Mouse (Mus musculus) retina, postnatal 7 days (tissue): ENCODE data around the gene Prepl.
A peak's percentile ranks its signal among the peaks of the same experiment; 100 is the strongest.

Source experiments
- DNase-seq: peaks from one replicate; pipeline ENCODE4 v3.0.0-alpha.2; 2012; ENCODE audit warnings: low read depth, low spot score

Gene Prepl

GRCm38 (mm10) chr17:85090120-85091099, at the start of gene Prepl, which contains the start of gene Camkmt:
Gene Prepl (minus strand): TSS chr17:85090241.
Gene Camkmt (plus strand): TSS chr17:85090552.
- peak; percentile 98 for DNase-seq

- DNase-seq = no peak
These were observed 48.4 kb upstream of the Prepl start for GRCm38 (mm10) chr17:85138393-85138792.

- peak; percentile 44 for DNase-seq
These were observed 26.6 kb upstream of the Prepl start for GRCm38 (mm10) chr17:85116643-85117042.

- DNase-seq = no peak
These were observed 23.4 kb upstream of the Prepl start for GRCm38 (mm10) chr17:85113441-85113840.

- no peak for DNase-seq
These were observed 20.6 kb upstream of the Prepl start for GRCm38 (mm10) chr17:85110640-85111039.

GRCm38 (mm10) chr17:85103310-85103709, 13.3 kb upstream of the Prepl start:
- no peak for DNase-seq

- no peak for DNase-seq
These were observed 11.7 kb upstream of the Prepl start for GRCm38 (mm10) chr17:85101751-85102150.

GRCm38 (mm10) chr17:85100232-85100631, 10.2 kb upstream of the Prepl start:
- DNase-seq = no peak

GRCm38 (mm10) chr17:85098677-85099323, 8.8 kb upstream of the Prepl start:
- no peak for DNase-seq

GRCm38 (mm10) chr17:85096396-85096795, 6.4 kb upstream of the Prepl start:
- no peak for DNase-seq

- no peak for DNase-seq
These were observed 1.7 kb upstream of the Prepl start for GRCm38 (mm10) chr17:85091762-85092161.

- no peak for DNase-seq
These were observed 420 bp downstream of the Prepl start for GRCm38 (mm10) chr17:85089621-85090020.

- no peak for DNase-seq
These were observed 1.0 kb downstream of the Prepl start for GRCm38 (mm10) chr17:85089011-85089410.

GRCm38 (mm10) chr17:85088401-85088800, 1.6 kb downstream of the Prepl start:
- DNase-seq = no peak

GRCm38 (mm10) chr17:85087591-85087990, 2.5 kb downstream of the Prepl start:
- DNase-seq = no peak

GRCm38 (mm10) chr17:85086501-85086900, 3.5 kb downstream of the Prepl start:
- DNase-seq = no peak

GRCm38 (mm10) chr17:85085335-85085734, 4.7 kb downstream of the Prepl start:
- DNase-seq = no peak

GRCm38 (mm10) chr17:85080781-85081180, 9.3 kb downstream of the Prepl start:
- DNase-seq = no peak

- no peak for DNase-seq
These were observed 10.8 kb downstream of the Prepl start for GRCm38 (mm10) chr17:85079276-85079675.

GRCm38 (mm10) chr17:85074083-85074482, 16.0 kb downstream of the Prepl start:
- DNase-seq = no peak

- DNase-seq = no peak
These were observed 16.8 kb downstream of the Prepl start for GRCm38 (mm10) chr17:85073214-85073613.

- DNase-seq = no peak
These were observed 17.7 kb downstream of the Prepl start for GRCm38 (mm10) chr17:85072383-85072782.
